Comparison of ENCODE assay signal across 1 mouse cellular context in genomic region chr3:146152913-146153312, GRCm38 (mm10).
TF ChIP-seq lines count a peak whose summit lies in the region.

No protein-coding gene starts in this region.

TF ChIP-seq in CH12.LX, 34 proteins besides CTCF, POLR2A, EP300 and RAD21 (continued from another document):
- TF ChIP-seq ZNF384 (IDR thresholded peaks at IDR 0.05; ENCODE audit: low read depth, low read length) (no peak), HCFC1 (IDR thresholded peaks at IDR 0.05; ENCODE audit: low read depth, low read length) (no peak), TBP (conservative IDR thresholded peaks at IDR 0.05; ENCODE audit: low read depth, low read length) (peak; percentile 89), SMC3 (IDR thresholded peaks at IDR 0.05; ENCODE audit: low read depth, low read length) (no peak), CHD1 (IDR thresholded peaks at IDR 0.05; ENCODE audit: low read depth, low read length) (no peak), GABPA (IDR thresholded peaks at IDR 0.05; ENCODE audit: insufficient replicate concordance, low read depth, low read length) (no peak), KAT2A (IDR thresholded peaks at IDR 0.05; ENCODE audit: insufficient replicate concordance, low read length) (no peak), TCF12 (IDR thresholded peaks at IDR 0.05; ENCODE audit: low read depth, low read length) (no peak), MAZ (IDR thresholded peaks at IDR 0.05; ENCODE audit: low read depth, low read length) (no peak), USF1 (IDR thresholded peaks at IDR 0.05; ENCODE audit: low read depth, low read length) (no peak)
